Mouse (Mus musculus): ENCODE data around the gene Trim30b. TPM values are rescaled to one million over a fixed set of nuclear protein-coding genes. Genes with fewer than 3 reads are reported as not detected.
A peak's percentile ranks its signal among the peaks of the same experiment; 100 is the strongest.
"Not testable (repeated sequence)": the region's sequence is repeated elsewhere in the genome, so short reads cannot be mapped to it uniquely, and the experiment has no call there.

Gene Trim30b
- total RNA-seq (2022): under 1 TPM in 3 of 4 experiments, not detected in 1; 0.06 to 0.24 (median 0.22) TPM

- no peak for DNase-seq
These were observed at the start of gene Trim30b for GRCm38 (mm10) chr7:104369736-104370414. Gene Trim30b, minus strand, starts transcription at chr7:104369884.

DNA sequence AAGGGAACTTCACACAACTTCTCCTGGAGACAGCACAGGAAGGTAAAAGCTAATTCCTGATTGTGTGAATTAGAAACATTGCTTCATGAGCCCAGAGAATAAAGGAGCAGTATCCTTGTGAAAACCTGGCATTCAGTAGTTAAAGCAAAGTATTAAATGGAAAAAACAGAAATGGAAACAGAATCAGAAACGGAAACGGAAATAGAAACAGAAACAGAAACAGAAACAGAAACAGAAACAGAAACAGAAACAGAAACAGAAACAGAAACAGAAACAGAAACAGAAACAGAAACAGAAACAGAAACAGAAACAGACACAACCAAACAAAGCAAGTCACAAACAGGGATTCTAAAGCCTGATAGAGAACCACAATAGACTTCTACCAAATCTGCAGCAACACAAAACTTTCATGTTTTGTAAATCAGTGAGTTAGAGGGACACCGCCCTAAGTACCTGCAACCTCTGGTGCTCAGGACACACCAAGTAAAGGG lies 34.8 kb upstream of the Trim30b start:
- no peak for DNase-seq

- DNase-seq: no peak
These were observed 31.5 kb upstream of the Trim30b start for GRCm38 (mm10) chr7:104401140-104401539.

GRCm38 (mm10) chr7:104400698-104401097 lies 31.0 kb upstream of the Trim30b start, which contains the start of gene Trim30c:
Gene Trim30c, minus strand, starts transcription at chr7:104400837.
- no peak for DNase-seq

GRCm38 (mm10) chr7:104398492-104398891 lies 28.8 kb upstream of the Trim30b start:
- DNase-seq: no peak

DNA sequence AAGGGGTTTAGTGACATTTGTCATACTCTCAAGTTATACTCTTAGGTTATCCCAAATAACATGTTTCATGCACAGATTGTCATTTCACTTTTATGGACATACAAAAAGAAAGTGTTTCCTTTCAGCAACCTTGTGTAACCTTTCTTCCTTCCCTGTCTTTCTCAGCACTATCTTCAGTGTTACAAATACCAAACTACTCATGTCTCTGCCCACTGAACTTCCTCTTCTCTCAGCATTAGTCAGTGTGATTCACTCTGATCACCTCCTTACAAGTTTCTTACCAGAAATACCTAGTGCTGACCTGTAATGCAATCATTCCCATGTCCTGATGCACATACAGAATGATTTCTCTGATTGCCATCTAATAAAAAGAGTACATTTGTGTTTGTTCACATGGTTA lies 3.3 kb downstream of the Trim30b start:
- DNase-seq: no peak

DNA sequence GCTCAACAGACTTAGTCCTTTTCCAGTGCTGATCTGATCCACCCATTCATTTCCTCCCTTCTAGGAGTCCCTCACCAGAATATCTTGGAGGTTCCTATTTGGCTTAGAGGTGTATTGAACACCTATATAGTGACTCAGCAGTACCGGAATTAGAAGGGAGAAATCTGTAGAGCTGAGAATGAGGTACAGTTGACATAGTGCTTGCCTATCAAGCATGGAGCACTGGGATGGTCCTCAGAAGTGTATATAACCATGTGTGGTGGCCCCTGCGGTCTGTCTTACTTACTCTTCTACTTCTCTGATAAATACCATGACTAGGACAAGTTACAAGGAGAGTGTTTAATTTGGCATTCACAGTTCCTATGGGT lies 16.1 kb downstream of the Trim30b start:
- no peak for DNase-seq

GRCm38 (mm10) chr7:104352717-104353599 lies 16.7 kb downstream of the Trim30b start, which contains the start of gene Trim12c:
Gene Trim12c, minus strand, starts transcription at chr7:104353362.
- peak; percentile 79 for DNase-seq

DNA sequence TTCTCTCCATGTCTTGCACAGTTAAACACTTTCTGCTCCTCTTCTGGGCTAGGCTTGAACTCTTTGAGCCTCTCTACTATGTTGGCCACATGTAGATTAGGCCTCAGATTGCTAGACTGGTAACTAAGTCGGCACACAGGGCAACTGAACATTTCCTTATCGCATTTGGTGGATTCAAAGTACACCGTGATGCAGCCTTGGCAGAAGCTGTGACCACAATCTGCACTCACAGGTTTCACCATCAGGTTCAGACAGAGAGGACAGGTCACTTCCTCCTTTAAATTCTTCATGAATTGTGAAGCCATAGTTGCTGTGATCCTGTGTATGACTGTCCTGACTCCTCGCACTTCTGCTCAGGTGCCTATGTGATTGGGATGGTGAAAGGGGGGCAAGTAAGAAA lies 21.6 kb downstream of the Trim30b start:
- not testable (repeated sequence) for DNase-seq

DNA sequence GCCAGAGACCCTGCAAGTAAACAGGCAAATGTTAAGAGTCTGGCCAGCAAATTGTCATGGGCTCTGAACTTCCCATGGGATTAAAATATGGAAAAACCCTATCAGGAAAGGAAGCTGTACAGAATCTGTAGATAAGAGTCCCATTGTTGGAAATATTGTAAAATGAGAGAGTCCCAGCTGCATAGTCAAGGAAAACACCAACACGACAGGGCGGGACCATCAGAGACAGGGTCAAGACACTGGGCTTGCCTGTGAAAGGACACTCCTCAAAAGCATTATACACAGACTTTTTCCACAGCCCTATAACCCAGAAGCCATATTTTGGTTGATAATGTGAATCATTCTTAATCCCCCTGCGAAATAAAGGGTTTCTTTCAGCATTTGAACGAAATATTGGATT lies 28.9 kb downstream of the Trim30b start:
- DNase-seq: not testable (repeated sequence)

- DNase-seq: not testable (repeated sequence)
These were observed 34.1 kb downstream of the Trim30b start for GRCm38 (mm10) chr7:104335547-104335946.

- DNase-seq: not testable (repeated sequence)
These were observed 40.5 kb downstream of the Trim30b start, which contains the start of gene Trim34b for GRCm38 (mm10) chr7:104329171-104329570. Gene Trim34b, plus strand, starts transcription at chr7:104329471.

GRCm38 (mm10) chr7:104322028-104322427 lies 47.7 kb downstream of the Trim30b start:
- DNase-seq: no peak

- DNase-seq: not testable (repeated sequence)
These were observed 54.2 kb downstream of the Trim30b start, which contains the start of gene Trim12a for GRCm38 (mm10) chr7:104315369-104316080. Gene Trim12a, minus strand, starts transcription at chr7:104315466.

GRCm38 (mm10) chr7:104314796-104315353 lies 54.8 kb downstream of the Trim30b start:
- DNase-seq: no peak

Other genes starting within 250 kb of the Trim30b start
- not detected for gene Ubqln5, start 240.1 kb downstream of the Trim30b start, total RNA-seq (2022)
- not detected for gene Olfr643, start 232.5 kb downstream of the Trim30b start, total RNA-seq (2022)
- gene Ubqln3, start 226.6 kb downstream of the Trim30b start, total RNA-seq (2022): not detected
- not detected for gene Ubqlnl, start 219.3 kb downstream of the Trim30b start, total RNA-seq (2022)
- gene Olfm5, start 205.1 kb downstream of the Trim30b start, total RNA-seq (2022): not detected
- under 1 TPM in 1 of 4 experiments, not detected in 3; 0.15 TPM for gene Olfr648, start 186.5 kb downstream of the Trim30b start, total RNA-seq (2022)
- not detected for gene Olfr649, start 173.9 kb downstream of the Trim30b start, total RNA-seq (2022)
- 1 to 10 TPM in 2 of 4 experiments, under 1 TPM in 2; 0.41 to 1.8 (median 1.0) TPM for gene Trim6, start 151.1 kb downstream of the Trim30b start, total RNA-seq (2022)
- 10 to 100 TPM in 3 of 4 experiments, 1 to 10 TPM in 1; 8.2 to 11.6 (median 11.0) TPM for gene Trim34a, start 125.4 kb downstream of the Trim30b start, total RNA-seq (2022)
- gene Trim5, start 81.8 kb downstream of the Trim30b start, total RNA-seq (2022): 1 to 10 TPM; 4.7 to 6.5 (median 6.1) TPM
- 10 to 100 TPM; 17.0 to 20.9 (median 19.4) TPM for gene Trim12a, start 54.4 kb downstream of the Trim30b start, total RNA-seq (2022)
- 1 to 10 TPM in 1 of 4 experiments, under 1 TPM in 3; 0.38 to 2.0 (median 0.57) TPM for gene Trim34b, start 40.4 kb downstream of the Trim30b start, total RNA-seq (2022)
- 10 to 100 TPM; 13.7 to 15.9 (median 15.1) TPM for gene Trim12c, start 16.5 kb downstream of the Trim30b start, total RNA-seq (2022)
- gene Trim30c, start 31.0 kb upstream of the Trim30b start, total RNA-seq (2022): under 1 TPM in 2 of 4 experiments, not detected in 2; 0.16 to 0.17 TPM
- gene Trim30a, start 95.3 kb upstream of the Trim30b start, total RNA-seq (2022): 1 to 10 TPM; 5.7 to 9.1 (median 6.5) TPM
- 1 to 10 TPM; 6.8 to 8.8 (median 8.3) TPM for gene Trim30d, start 138.0 kb upstream of the Trim30b start, total RNA-seq (2022)
- gene Olfr651, start 180.2 kb upstream of the Trim30b start, total RNA-seq (2022): not detected
- gene Olfr652, start 191.0 kb upstream of the Trim30b start, total RNA-seq (2022): not detected
- not detected for gene Olfr653, start 207.4 kb upstream of the Trim30b start, total RNA-seq (2022)
- gene Olfr654, start 217.1 kb upstream of the Trim30b start, total RNA-seq (2022): not detected
- gene Olfr655, start 231.9 kb upstream of the Trim30b start, total RNA-seq (2022): not detected
- gene Olfr656, start 244.1 kb upstream of the Trim30b start, total RNA-seq (2022): not detected

Data from adrenal gland, adult 8-10 months (tissue).